Mouse (Mus musculus) midbrain, embryonic 14.5 days (tissue): Measurements from ENCODE around the gene Rdh13. TPM values are rescaled to one million over a fixed set of nuclear protein-coding genes. Genes with fewer than 3 reads are reported as not detected.

Experiments used
- ATAC-seq: fragments of 200-750 bp; cut with Nextera tagmentation; 2 replicates; pipeline ENCODE4 v1.8.0; 2017; ENCODE audit warnings: moderate number of reproducible peaks, moderate library complexity; ENCODE audit not compliant: low FRiP score, low TSS enrichment
- DNase-seq: peaks from one replicate; pipeline ENCODE4 v3.0.0-alpha.2; 2015
- H3K27ac ChIP-seq: fragments of 300-500 bp; sonication (generic); replicated peaks from 2 replicates; pipeline ENCODE4 v1.5.1; 2014; ENCODE audit warnings: mild to moderate bottlenecking, low read depth, low read length, moderate library complexity
- H3K27me3 ChIP-seq: fragments of 300-500 bp; sonication (generic); 2 replicates; pipeline ENCODE4 v1.6.1; 2014; ENCODE audit warnings: low read length, control low read depth, mixed read lengths; ENCODE audit not compliant: control insufficient read depth, insufficient read depth
- H3K36me3 ChIP-seq: fragments of 300-500 bp; sonication (generic); 2 replicates; pipeline ENCODE4 v1.6.1; 2014; ENCODE audit warnings: low read length, control low read depth; ENCODE audit not compliant: control insufficient read depth, insufficient read depth
- H3K4me1 ChIP-seq: fragments of 300-500 bp; sonication (generic); 2 replicates; pipeline ENCODE4 v1.6.1; 2014; ENCODE audit warnings: mild to moderate bottlenecking, antibody characterized with exemption, low read length, control low read depth; ENCODE audit not compliant: control insufficient read depth, insufficient read depth
- H3K4me2 ChIP-seq: fragments of 300-500 bp; sonication (generic); 2 replicates; pipeline ENCODE4 v1.6.1; 2014; ENCODE audit warnings: mild to moderate bottlenecking, low read length, moderate library complexity
- H3K4me3 ChIP-seq: fragments of 300-500 bp; sonication (generic); replicated peaks from 2 replicates; pipeline ENCODE4 v1.5.1; 2014; ENCODE audit warnings: low read depth, low read length
- H3K9ac ChIP-seq: fragments of 300-500 bp; sonication (generic); replicated peaks from 2 replicates; pipeline ENCODE4 v1.6.1; 2014; ENCODE audit warnings: mild to moderate bottlenecking, low read length, moderate library complexity
- H3K9me3 ChIP-seq: fragments of 300-500 bp; sonication (generic); 2 replicates; pipeline ENCODE4 v1.6.1; 2016; ENCODE audit warnings: low read length, control low read depth, mixed read lengths; ENCODE audit not compliant: control insufficient read depth
- WGBS: fragments of 180-500 bp; shearing (Covaris S2); extraction: QIAGEN DNeasy Blood & Tissue Kit; methylation state at CpG from one replicate; pipeline ENCODE4 v1.1.7; 2014; 5-methylcytosine and 5-hydroxymethylcytosine counted together
- polyA plus RNA-seq: library from polyadenylated mRNA; unstranded; fragments of >200 nt; fragmentation: Nextera tagmentation; extraction: Ambion mirVana; gene quantifications from 2 replicates; pipeline ENCODE4 v1.2.1, GENCODE M21; 2014

Rdh13 gene
- polyA plus RNA-seq, 1 experiment from 2014 or later, result 43.1 TPM

GRCm38 (mm10) chr7:4448439-4448838, 3.0 kb upstream of the Rdh13 start:
- ATAC-seq, result no peak
- 0 out of 2 replicates have a peak, but pooled peaks cover 4% of the 10 kb centered on the region for H3K4me1 ChIP-seq
- H3K4me3 ChIP-seq, result no peak overlapping the region
- H3K27ac ChIP-seq, result no peak overlapping the region
- H3K36me3 ChIP-seq, result peaks cover 4% of the 10 kb centered on the region; the same call in 1 of the 2 replicates
- 93% methylated on average over 3 of the region's 3 CpGs for WGBS
- H3K27me3 ChIP-seq, result no peaks in the 10 kb centered on the region
- no peak overlapping the region for H3K9ac ChIP-seq
- H3K9me3 ChIP-seq, result no peaks in the 10 kb centered on the region
- no peak for DNase-seq
- no peak overlapping the region for H3K4me2 ChIP-seq

DNA sequence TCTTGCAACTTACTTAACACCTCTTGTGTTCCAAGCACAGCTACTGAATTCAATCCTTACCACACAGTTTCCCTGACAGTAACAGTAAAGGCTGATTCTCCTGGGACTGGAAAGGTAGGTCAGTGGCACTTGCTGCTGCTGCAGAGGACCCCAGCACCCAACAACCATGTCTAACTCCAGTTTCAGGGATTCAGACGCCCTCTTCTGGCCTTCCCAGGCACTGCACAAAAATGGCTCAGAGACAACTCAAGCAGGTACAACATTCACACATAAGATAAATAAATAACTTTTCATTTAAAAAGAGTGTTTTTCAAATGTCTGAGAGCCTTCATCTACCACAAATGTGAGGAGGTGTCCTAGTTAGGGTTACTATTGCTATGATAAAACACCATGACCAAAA, 1.7 kb upstream of the Rdh13 start:
- Histone ChIP-seq H3K4me1 (0 out of 2 replicates have a peak, but pooled peaks cover 4% of the 10 kb centered on the region), H3K27ac (no peak overlapping the region), H3K36me3 (peaks cover 17% of the 10 kb centered on the region), H3K9me3 (no peaks in the 10 kb centered on the region), H3K4me3 (no peak overlapping the region), H3K4me2 (no peak overlapping the region), H3K9ac (no peak overlapping the region), H3K27me3 (no peaks in the 10 kb centered on the region)
- 5% methylated on average over 1 of the region's 1 CpGs for WGBS
- ATAC-seq, result no peak
- no peak for DNase-seq

DNA sequence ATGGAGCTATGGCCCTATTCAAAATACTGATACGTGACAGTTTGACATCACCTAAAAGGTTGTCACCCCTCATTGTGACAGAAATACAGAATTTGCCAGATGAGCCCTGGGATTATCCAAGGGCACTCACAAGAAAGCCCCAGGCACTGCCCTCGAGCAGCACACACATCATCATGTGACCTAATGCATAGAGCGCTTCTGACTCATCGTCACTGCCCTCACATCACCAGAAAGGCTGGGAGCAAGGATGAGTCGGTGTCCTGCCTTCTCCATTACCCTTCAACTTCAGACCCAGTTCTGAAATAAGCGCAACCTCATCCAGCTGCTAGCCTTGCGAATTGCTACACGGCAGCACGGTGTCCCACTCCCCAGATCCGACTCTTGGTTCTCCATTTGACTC, 4.9 kb downstream of the Rdh13 start:
- peaks cover 66% of the 10 kb centered on the region for H3K36me3 ChIP-seq
- DNase-seq (no peak), ATAC-seq (no peak)
- H3K9me3 ChIP-seq, result no peaks in the 10 kb centered on the region
- H3K4me3 ChIP-seq, result no peak overlapping the region
- WGBS, result 93% methylated on average over 10 of the region's 10 CpGs
- H3K4me1 ChIP-seq, result 0 out of 2 replicates have a peak, but pooled peaks cover 4% of the 10 kb centered on the region
- no peak overlapping the region for H3K9ac ChIP-seq
- H3K4me2 ChIP-seq, result no peak overlapping the region
- H3K27ac ChIP-seq, result no peak overlapping the region
- no peaks in the 10 kb centered on the region for H3K27me3 ChIP-seq

DNA sequence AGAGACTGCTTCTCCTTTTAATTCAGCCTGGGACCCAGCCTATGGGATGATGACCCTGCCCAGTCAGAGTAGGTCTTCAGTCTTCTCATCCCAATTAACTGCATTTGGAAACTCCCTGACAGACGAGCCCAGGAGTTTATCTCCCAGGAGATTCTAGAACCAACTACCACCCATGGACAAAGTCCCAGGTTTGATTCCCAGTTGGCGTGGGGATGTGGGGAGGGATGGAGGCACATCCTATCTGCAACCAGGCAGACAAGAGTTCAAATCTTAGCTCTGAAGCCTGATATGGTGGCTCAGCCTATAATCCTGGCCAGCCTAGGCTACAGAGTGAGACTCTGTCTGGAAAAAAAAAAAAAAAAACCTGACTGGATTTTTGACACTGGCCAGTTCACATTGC, 7.7 kb downstream of the Rdh13 start:
- Histone ChIP-seq H3K36me3 (peaks cover 82% of the 10 kb centered on the region), H3K27ac (no peak overlapping the region), H3K27me3 (no peaks in the 10 kb centered on the region), H3K4me2 (no peak overlapping the region), H3K4me3 (no peak overlapping the region), H3K4me1 (no peaks in the 10 kb centered on the region), H3K9ac (no peak overlapping the region), H3K9me3 (no peaks in the 10 kb centered on the region)
- DNase-seq, result no peak
- ATAC-seq, result no peak
- WGBS, result 92% methylated on average over 2 of the region's 2 CpGs

DNA sequence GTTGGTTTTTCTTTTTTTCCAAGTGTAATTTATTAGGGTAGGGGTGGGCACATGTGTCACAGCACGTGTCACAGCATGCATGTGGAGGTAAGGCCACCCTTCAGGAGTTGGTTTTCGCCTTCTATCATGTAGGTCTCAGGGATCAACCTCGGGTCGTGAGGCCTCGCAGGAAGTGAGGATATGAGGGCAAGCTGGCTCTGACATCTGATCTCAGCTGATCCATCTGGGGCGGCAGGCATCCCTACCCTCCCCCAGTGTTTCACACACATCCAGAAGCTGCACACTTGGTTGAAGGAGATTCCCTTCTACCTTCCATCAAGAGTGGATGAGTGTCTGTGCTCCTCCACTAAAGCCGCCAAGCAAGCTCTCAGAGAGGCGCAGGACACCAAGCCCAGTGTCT, 13.4 kb downstream of the Rdh13 start:
- Histone ChIP-seq H3K9me3 (peaks cover 4% of the 10 kb centered on the region; the same call in 1 of the 2 replicates), H3K27me3 (no peaks in the 10 kb centered on the region), H3K4me3 (no peak overlapping the region), H3K4me2 (no peak overlapping the region), H3K36me3 (peaks cover 84% of the 10 kb centered on the region), H3K4me1 (no peaks in the 10 kb centered on the region), H3K27ac (no peak overlapping the region), H3K9ac (no peak overlapping the region)
- DNase-seq (no peak), ATAC-seq (no peak)
- 88% methylated on average over 8 of the region's 8 CpGs for WGBS

GRCm38 (mm10) chr7:4431548-4431947, 13.9 kb downstream of the Rdh13 start:
- H3K36me3 ChIP-seq, result peaks cover 80% of the 10 kb centered on the region
- peaks cover 4% of the 10 kb centered on the region; the same call in 1 of the 2 replicates for H3K9me3 ChIP-seq

DNA sequence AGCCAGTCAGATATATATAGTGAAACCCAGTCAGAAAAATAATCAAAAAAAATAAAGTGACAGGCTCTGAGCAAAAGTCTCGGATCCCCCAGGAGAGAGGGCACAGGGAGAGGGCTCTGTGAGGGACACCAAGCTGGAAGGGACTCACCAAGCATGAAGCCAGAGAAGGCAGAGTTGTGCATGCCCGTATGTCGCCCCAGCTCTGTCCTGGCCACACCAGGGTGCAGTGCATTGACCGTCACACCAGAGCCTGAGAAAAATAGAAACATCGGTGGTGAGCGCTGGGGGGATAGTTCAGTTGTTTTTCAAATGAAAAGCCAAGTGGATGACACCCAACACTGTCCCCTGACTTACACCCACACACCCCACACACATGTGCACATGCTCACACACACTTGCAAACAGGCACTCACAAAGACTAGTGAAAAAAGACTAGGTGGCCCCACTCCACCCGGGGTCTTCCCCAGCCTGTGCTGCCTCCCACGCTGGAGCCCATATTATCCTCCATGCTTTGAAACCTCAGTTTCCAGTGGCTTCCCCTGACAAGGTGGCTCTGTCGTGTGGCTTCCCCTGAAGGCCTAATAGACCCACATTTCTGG, 15.1 kb downstream of the Rdh13 start:
- no peak overlapping the region for H3K9ac ChIP-seq
- H3K9me3 ChIP-seq, result peaks cover 4% of the 10 kb centered on the region; the same call in 1 of the 2 replicates
- peaks cover 81% of the 10 kb centered on the region for H3K36me3 ChIP-seq
- DNase-seq (no peak), ATAC-seq (no peak)
- no peak overlapping the region for H3K27ac ChIP-seq
- no peak overlapping the region for H3K4me2 ChIP-seq
- H3K27me3 ChIP-seq, result no peaks in the 10 kb centered on the region
- WGBS, result 93% methylated on average over 9 of the region's 9 CpGs
- H3K4me3 ChIP-seq, result no peak overlapping the region
- no peaks in the 10 kb centered on the region for H3K4me1 ChIP-seq

More at GRCm38 (mm10) chr7:4431548-4431947, 13.9 kb downstream of the Rdh13 start:
- no peak overlapping the region for H3K4me2 ChIP-seq
- H3K27ac ChIP-seq, result no peak overlapping the region
- H3K9ac ChIP-seq, result no peak overlapping the region
- H3K4me3 ChIP-seq, result no peak overlapping the region
- WGBS, result 83% methylated on average over 6 of the region's 6 CpGs
- H3K27me3 ChIP-seq, result no peaks in the 10 kb centered on the region
- DNase-seq, result peak; percentile 82
- no peaks in the 10 kb centered on the region for H3K4me1 ChIP-seq
- no peak for ATAC-seq

GRCm38 (mm10) chr7:4427161-4427912, 18.1 kb downstream of the Rdh13 start:
- Histone ChIP-seq H3K4me1 (no peaks in the 10 kb centered on the region), H3K27ac (no peak overlapping the region), H3K36me3 (peaks cover 67% of the 10 kb centered on the region), H3K4me3 (no peak overlapping the region), H3K9me3 (peaks cover 4% of the 10 kb centered on the region; the same call in 1 of the 2 replicates), H3K27me3 (no peaks in the 10 kb centered on the region), H3K9ac (no peak overlapping the region), H3K4me2 (no peak overlapping the region)
- peak; percentile 87 for ATAC-seq
- WGBS, result 72% methylated on average over 7 of the region's 7 CpGs
- peak; percentile 97 for DNase-seq

- H3K4me1 ChIP-seq, result no peaks in the 10 kb centered on the region
- H3K36me3 ChIP-seq, result peaks cover 14% of the 10 kb centered on the region
- H3K4me3 ChIP-seq, result no peak overlapping the region
- no peaks in the 10 kb centered on the region for H3K9me3 ChIP-seq
- ATAC-seq (no peak), DNase-seq (no peak)
- no peak overlapping the region for H3K4me2 ChIP-seq
- H3K27me3 ChIP-seq, result no peaks in the 10 kb centered on the region
- H3K27ac ChIP-seq, result no peak overlapping the region
- 63% methylated on average over 4 of the region's 4 CpGs for WGBS
- no peak overlapping the region for H3K9ac ChIP-seq
Observed at GRCm38 (mm10) chr7:4420230-4420629, 25.2 kb downstream of the Rdh13 start.
